Mouse (Mus musculus) CH12.LX (cell line): ENCODE results near the gene Catspere2. TPM values are rescaled to one million over a fixed set of nuclear protein-coding genes. Genes with fewer than 3 reads are reported as not detected.
"Not testable (repeated sequence)": the region's sequence is repeated elsewhere in the genome, so short reads cannot be mapped to it uniquely, and the experiment has no call there.

ENCODE experiments used
- DNase-seq: peaks from one replicate; pipeline ENCODE4 v3.0.0-alpha.2; 2013; ENCODE audit errors: extremely low read depth
- H3K27ac ChIP-seq: 2 replicates; pipeline ENCODE4 v1.5.1; 2012; ENCODE audit warnings: low read depth, mild to moderate bottlenecking, control low read depth, moderate library complexity; ENCODE audit not compliant: insufficient read depth
- H3K27me3 ChIP-seq: replicated peaks from 2 replicates; pipeline ENCODE3; 2012; ENCODE audit warnings: inconsistent platforms
- H3K36me3 ChIP-seq, 2 experiments: replicated peaks in 1 of 2; 2 replicates each; pipeline versions ENCODE3 to v1.6.1; 2012; ENCODE audit warnings: inconsistent platforms in 1 of 2, low read length in 1 of 2, mild to moderate bottlenecking in 1 of 2, mixed read lengths in 1 of 2, moderate library complexity in 1 of 2; ENCODE audit not compliant: control insufficient read depth in 1 of 2, insufficient read depth in 1 of 2
- H3K4me1 ChIP-seq, 2 experiments: 2 replicates each; pipeline ENCODE4 v1.6.1; 2012; ENCODE audit warnings: inconsistent platforms in 1 of 2, moderate library complexity in 1 of 2; ENCODE audit not compliant: insufficient read depth in 2 of 2, control insufficient read depth in 1 of 2
- H3K4me2 ChIP-seq: 2 replicates; pipeline ENCODE4 v1.6.1; 2012; ENCODE audit warnings: low read depth, mild to moderate bottlenecking, control low read depth; ENCODE audit not compliant: poor library complexity, insufficient read depth, severe bottlenecking
- H3K4me3 ChIP-seq, 3 experiments: fragments of 150-350 bp in 1 of 3; sonication (generic) in 1 of 3; replicated peaks in 1 of 3; 2 replicates each; pipeline versions ENCODE3 to v1.5.1; 2011 to 2012; ENCODE audit warnings: low read depth in 2 of 3, low read length in 2 of 3, mild to moderate bottlenecking in 2 of 3, moderate library complexity in 2 of 3, control low read depth in 1 of 3, improper control_type of control experiment in 1 of 3, inconsistent platforms in 1 of 3, mixed read lengths in 1 of 3; ENCODE audit not compliant: poor library complexity in 1 of 3
- H3K79me2 ChIP-seq: replicated peaks from 2 replicates; pipeline ENCODE4 v1.6.1; 2012; ENCODE audit warnings: mild to moderate bottlenecking, moderate library complexity; ENCODE audit not compliant: control insufficient read depth, poor library complexity, insufficient read depth, severe bottlenecking; ENCODE audit errors: extremely low read depth
- H3K9ac ChIP-seq: 2 replicates; pipeline ENCODE4 v1.6.1; 2012; ENCODE audit warnings: low read depth, mild to moderate bottlenecking, control low read depth, moderate library complexity; ENCODE audit not compliant: insufficient read depth
- H3K9me3 ChIP-seq: replicated peaks from 2 replicates; pipeline ENCODE3; 2012; ENCODE audit warnings: low read length, inconsistent platforms, mixed read lengths
- CTCF ChIP-seq, 2 experiments: IDR thresholded peaks in 1 of 2; conservative IDR thresholded peaks in 1 of 2; 2 replicates each; pipeline ENCODE4 v1.5.1; 2011 to 2012; ENCODE audit warnings: low read depth in 2 of 2, low read length in 2 of 2, improper control_type of control experiment in 1 of 2, inconsistent platforms in 1 of 2, mild to moderate bottlenecking in 1 of 2, moderate library complexity in 1 of 2
- IRF4 ChIP-seq: IDR thresholded peaks from 2 replicates; pipeline ENCODE4 v1.6.1; 2014; ENCODE audit warnings: low read depth, mild to moderate bottlenecking, inconsistent platforms, low read length, improper control_type of control experiment
- MAFK ChIP-seq: IDR thresholded peaks from 2 replicates; pipeline ENCODE4 v1.6.1; 2011; ENCODE audit warnings: low read length, improper control_type of control experiment; ENCODE audit not compliant: insufficient replicate concordance
- MAX ChIP-seq: IDR thresholded peaks from 2 replicates; pipeline ENCODE4 v1.6.1; 2011; ENCODE audit warnings: low read length, improper control_type of control experiment
- MEF2A ChIP-seq: IDR thresholded peaks from 2 replicates; pipeline ENCODE4 v1.6.1; 2014; ENCODE audit warnings: low read depth, mild to moderate bottlenecking, inconsistent platforms, low read length, improper control_type of control experiment, borderline replicate concordance
- MXI1 ChIP-seq: IDR thresholded peaks from 2 replicates; pipeline ENCODE4 v1.6.1; 2011; ENCODE audit warnings: mild to moderate bottlenecking, low read depth, low read length, improper control_type of control experiment
- MYC ChIP-seq: IDR thresholded peaks from 2 replicates; pipeline ENCODE4 v1.6.1; 2011; ENCODE audit warnings: low read depth, mild to moderate bottlenecking, improper control_type of control experiment, low read length
- POLR2AphosphoS2 ChIP-seq: IDR thresholded peaks from 2 replicates; pipeline ENCODE4 v1.6.1; 2011; ENCODE audit warnings: low read depth, low read length, improper control_type of control experiment
- RCOR1 ChIP-seq: conservative IDR thresholded peaks from 2 replicates; pipeline ENCODE4 v1.6.1; 2012; ENCODE audit warnings: low read depth, mild to moderate bottlenecking, inconsistent platforms, low read length, improper control_type of control experiment
- SIN3A ChIP-seq: IDR thresholded peaks from 2 replicates; pipeline ENCODE4 v1.6.1; 2012; ENCODE audit warnings: low read length, improper control_type of control experiment, inconsistent platforms
- SMC3 ChIP-seq: IDR thresholded peaks from 2 replicates; pipeline ENCODE4 v1.6.1; 2011; ENCODE audit warnings: low read depth, low read length, improper control_type of control experiment
- USF2 ChIP-seq: conservative IDR thresholded peaks from 2 replicates; pipeline ENCODE4 v1.6.1; 2011; ENCODE audit warnings: low read depth, low read length, improper control_type of control experiment
- dilution Hi-C: fragments of 300-500 bp; cut with MboI; formaldehyde crosslinking; loops from 2 replicates; pipeline ENCODE4 v1.14.3; 2020; ENCODE audit warnings: low sequenced_read_pairs; ENCODE audit not compliant: extremely low pct_unique_long_range_greater_than_20kb, extremely low pct_ligation_motif_present
- in situ Hi-C: fragments of 300-500 bp; cut with MboI; formaldehyde crosslinking; loops from 3 replicates; pipeline ENCODE4 v1.14.3; 2019; ENCODE audit warnings: low sequenced_read_pairs, low pct_ligation_motif_present, low pct_unique_long_range_greater_than_20kb, mixed read lengths
- polyA plus RNA-seq: library from polyadenylated mRNA; unstranded; fragments of >175 nt; gene quantifications from 2 replicates; pipeline ENCODE4 v1.2.1, GENCODE M21; 2012; ENCODE audit warnings: low read depth; ENCODE audit not compliant: insufficient read length
- total RNA-seq, 2 experiments: library from RNA; depleted of rRNA; stranded (reverse); fragments of 300-350 nt in 1 of 2; fragments of >200 nt in 1 of 2; gene quantifications; 2 replicates each; pipeline ENCODE4 v1.2.3; 2012 to 2014

Gene Catspere2
- total and polyA plus RNA-seq, 3 experiments: not detected

DNA sequence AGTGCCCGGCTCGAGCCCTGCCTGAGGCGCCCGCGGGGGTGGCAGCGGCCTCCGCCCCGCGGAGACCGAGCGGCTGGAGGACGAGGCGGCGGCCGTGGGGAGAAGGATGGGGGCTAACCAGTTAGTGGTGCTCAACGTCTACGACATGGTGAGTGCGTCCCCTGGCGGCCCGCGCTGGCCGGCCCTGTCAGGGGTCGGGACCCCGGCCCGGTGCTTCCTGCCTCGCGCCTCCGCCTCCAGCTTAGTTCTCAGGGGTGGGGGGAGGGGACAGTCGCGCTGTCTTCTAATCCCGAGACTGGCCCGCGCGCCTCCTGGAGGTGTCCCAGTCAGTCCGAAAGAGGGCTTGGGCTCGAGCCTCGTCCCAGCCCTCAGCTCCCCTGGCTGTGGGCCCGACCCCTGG, 204.6 kb downstream of the Catspere2 start:
- TF ChIP-seq MXI1 (0 out of 2 replicates have a peak, but pooled peaks have one; percentile 2), CTCF (conservative IDR thresholded peaks at IDR 0.05 in 1 of 2, IDR thresholded peaks at IDR 0.05 in 1 of 2; ENCODE audit: low read depth in 2 of 2, low read length in 2 of 2) (peak in 1 of 2 experiments; percentile 20; a peak in 1 of 4 replicates), MAX (0 out of 2 replicates have a peak, but pooled peaks have one; percentile 3)
- DNase-seq, H3K4me2 ChIP-seq, dilution Hi-C loops, in situ Hi-C loops, H3K9me3 ChIP-seq, H3K36me3 ChIP-seq, H3K27me3 ChIP-seq: not testable (repeated sequence)
- H3K27ac ChIP-seq: peak overlapping the region; percentile 54; the same call in 1 of the 2 replicates
- H3K79me2 ChIP-seq: peaks cover 10% of the 10 kb centered on the region; the same call in 1 of the 2 replicates
- peak overlapping the region; percentile 67; the same call in 1 of the 2 replicates for H3K9ac ChIP-seq
- peaks cover 0 to 26% of the 10 kb centered on the region in 2 experiments; a peak in 2 of 4 replicates for H3K4me1 ChIP-seq
- peak overlapping the region; percentile 42 to 82 (median 52) for H3K4me3 ChIP-seq

DNA sequence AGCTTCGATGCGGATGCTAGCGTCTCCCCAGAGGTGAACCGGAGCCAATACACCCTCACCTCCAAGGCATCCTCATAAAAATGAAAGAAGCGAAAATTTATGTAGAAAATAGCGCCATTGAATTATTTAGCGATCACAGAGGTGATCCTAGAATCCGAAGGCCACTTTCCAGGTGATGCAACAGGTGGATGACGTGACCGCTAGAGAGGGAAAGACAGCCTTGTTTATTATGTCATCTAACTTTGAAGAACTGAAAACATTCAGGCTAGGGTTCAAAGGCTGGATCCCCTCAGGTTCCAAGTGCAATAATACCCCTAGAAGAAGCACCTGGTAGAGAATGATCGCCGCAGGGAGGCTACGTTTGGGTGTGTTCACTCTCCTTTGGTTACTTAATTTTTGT, 205.2 kb downstream of the Catspere2 start:
- H3K27me3 ChIP-seq: no peaks in the 10 kb centered on the region
- peaks cover 11% of the 10 kb centered on the region; the same call in 1 of the 2 replicates for H3K79me2 ChIP-seq
- dilution Hi-C loops: no loop called here
- no peak overlapping the region for H3K27ac ChIP-seq
- H3K4me2 ChIP-seq: peak overlapping the region; percentile 80
- peak; percentile 34 for DNase-seq
- H3K36me3 ChIP-seq: peaks cover 0 to 3% of the 10 kb centered on the region in 2 experiments
- no peaks in the 10 kb centered on the region for H3K9me3 ChIP-seq
- peak overlapping the region; percentile 48 to 70 (median 58) for H3K4me3 ChIP-seq
- in situ Hi-C loops: no loop called here
- H3K9ac ChIP-seq: peak overlapping the region; percentile 28
- H3K4me1 ChIP-seq: peaks cover 0 to 26% of the 10 kb centered on the region in 2 experiments; a peak in 2 of 4 replicates
- TF ChIP-seq IRF4: peak; percentile 15; the same call in 1 of the 2 replicates
- no peak for TF ChIP-seq POLR2AphosphoS2

DNA sequence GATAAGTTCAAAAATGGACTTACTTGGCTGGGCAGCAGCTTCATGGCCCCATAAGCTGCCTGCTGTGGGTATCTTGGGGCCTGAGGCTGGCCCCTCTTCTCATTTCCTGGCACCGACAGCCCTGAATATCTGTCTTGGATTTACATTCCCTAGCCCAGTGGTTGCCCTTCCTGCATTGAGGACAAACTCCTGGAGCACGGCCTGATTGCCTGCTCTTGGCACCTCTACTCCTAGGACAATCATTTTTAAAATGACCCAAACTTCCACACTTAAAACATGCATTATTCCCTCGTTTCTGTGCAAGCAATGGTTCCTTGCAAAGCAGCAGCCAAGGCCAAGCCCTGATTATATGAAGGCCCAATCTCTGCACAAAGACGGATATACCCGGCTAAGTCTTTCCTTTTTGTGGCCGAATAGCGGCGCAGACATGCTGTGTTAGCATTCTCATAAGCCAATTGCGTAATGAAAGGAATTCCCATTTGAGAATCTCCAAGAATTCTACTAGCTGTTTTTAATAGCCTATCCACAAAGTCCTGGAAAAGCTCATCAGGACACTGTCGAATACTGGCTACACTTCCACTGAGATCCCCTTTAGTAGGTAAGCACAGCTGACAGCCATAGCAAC, 222.6 kb downstream of the Catspere2 start:
- Histone ChIP-seq H3K79me2 (no peaks in the 10 kb centered on the region), H3K36me3 (no peaks in the 10 kb centered on the region), H3K27me3 (no peaks in the 10 kb centered on the region), H3K9ac (no peak overlapping the region), H3K27ac (no peak overlapping the region), H3K4me1 (no peaks in the 10 kb centered on the region), H3K9me3 (no peaks in the 10 kb centered on the region), H3K4me3 (no peak overlapping the region), H3K4me2 (no peak overlapping the region)
- DNase-seq: no peak
- no peak for TF ChIP-seq MEF2A
- TF ChIP-seq MAFK: no peak
- TF ChIP-seq MXI1: no peak
- TF ChIP-seq RCOR1: no peak
- TF ChIP-seq SIN3A: no peak
- TF ChIP-seq SMC3: no peak
- TF ChIP-seq USF2: no peak
- TF ChIP-seq MYC: no peak
- dilution Hi-C loops: no loop called here
- in situ Hi-C loops: no loop called here

DNA sequence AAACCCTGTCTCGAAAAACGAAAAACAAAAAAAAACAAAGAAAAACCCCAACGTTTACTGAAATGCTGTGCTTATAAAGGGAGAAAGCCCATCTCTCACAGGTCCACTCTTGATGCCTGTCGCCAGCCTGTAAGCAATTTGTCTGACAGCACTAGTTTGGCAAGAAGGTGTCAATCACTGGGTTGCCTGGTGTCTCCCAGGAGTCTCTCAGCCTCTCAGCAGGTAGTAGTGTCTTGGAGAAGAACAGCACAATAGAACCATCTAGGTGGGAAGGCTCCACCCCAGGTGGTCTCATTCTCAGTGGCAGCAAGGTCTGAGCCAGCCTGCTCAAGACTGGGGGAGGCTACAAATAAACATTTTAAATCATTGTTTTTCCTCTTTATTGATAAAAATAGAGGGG, 224.6 kb downstream of the Catspere2 start:
- H3K79me2 ChIP-seq, in situ Hi-C loops, H3K4me3 ChIP-seq, H3K27me3 ChIP-seq, H3K36me3 ChIP-seq, H3K4me2 ChIP-seq, DNase-seq, H3K4me1 ChIP-seq, H3K9me3 ChIP-seq, H3K27ac ChIP-seq, dilution Hi-C loops, H3K9ac ChIP-seq: not testable (repeated sequence)
